Mouse (Mus musculus): ENCODE measurements around the gene Acbd3. TPM values are rescaled to one million over a fixed set of nuclear protein-coding genes. Genes with fewer than 3 reads are reported as not detected.

Gene Acbd3
- polyA plus RNA-seq, 1 experiment from 2014 or later, result 17.2 TPM

DNA sequence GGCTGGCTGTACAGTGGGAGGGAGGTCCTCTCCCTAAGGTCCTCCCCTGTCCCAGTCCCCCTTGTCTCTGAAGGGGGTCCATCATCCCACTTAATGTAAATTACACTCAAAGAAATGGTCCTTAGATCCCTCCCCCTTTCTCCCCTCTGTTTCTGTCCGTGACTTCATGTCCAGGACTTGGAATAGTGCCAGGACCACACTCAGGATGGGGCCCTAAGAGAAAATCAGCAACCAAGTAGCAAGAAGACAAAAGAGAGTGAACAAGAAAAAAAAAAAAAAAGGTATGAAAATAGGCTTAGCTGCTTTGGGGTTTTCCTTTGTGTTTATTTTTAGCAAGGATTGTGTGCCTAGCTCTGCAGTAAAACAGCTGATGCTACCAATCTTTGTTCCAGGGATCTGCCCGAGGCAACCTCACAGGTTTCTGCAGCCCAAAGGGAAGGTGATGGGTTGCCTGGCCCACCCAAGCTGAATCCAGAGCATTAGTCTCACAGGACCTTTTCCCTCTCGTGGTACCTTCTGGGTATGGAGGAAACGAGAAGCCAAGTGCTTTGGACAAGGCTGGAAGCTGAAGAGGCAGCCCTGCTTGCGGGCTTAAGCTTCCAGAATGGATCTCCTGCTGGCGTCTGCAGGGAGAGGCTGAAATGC is 50.1 kb downstream of the Acbd3 start:
- Histone ChIP-seq H3K4me3 (ENCODE audit: low read depth, low read length) (no peak overlapping the region), H3K9me3 (replicated peaks; ENCODE audit: control insufficient read depth, low read length) (no peaks in the 10 kb centered on the region), H3K36me3 (ENCODE audit: control insufficient read depth, insufficient read depth, low read length) (no peaks in the 10 kb centered on the region), H3K4me2 (ENCODE audit: low read length) (no peak overlapping the region), H3K9ac (ENCODE audit: low read length) (no peak overlapping the region), H3K4me1 (ENCODE audit: control insufficient read depth, insufficient read depth, low read length) (peaks cover 8% of the 10 kb centered on the region; the same call in 1 of the 2 replicates), H3K27me3 (replicated peaks; ENCODE audit: control insufficient read depth, insufficient read depth, low read length) (no peaks in the 10 kb centered on the region), H3K27ac (ENCODE audit: low read depth, low read length) (0 out of 2 replicates have a peak overlapping the region, but pooled peaks have one; percentile 44)
- DNase-seq (ENCODE audit: low spot score) (no peak), ATAC-seq (no peak)
- WGBS, result 42% methylated on average over 6 of the region's 6 CpGs

DNA sequence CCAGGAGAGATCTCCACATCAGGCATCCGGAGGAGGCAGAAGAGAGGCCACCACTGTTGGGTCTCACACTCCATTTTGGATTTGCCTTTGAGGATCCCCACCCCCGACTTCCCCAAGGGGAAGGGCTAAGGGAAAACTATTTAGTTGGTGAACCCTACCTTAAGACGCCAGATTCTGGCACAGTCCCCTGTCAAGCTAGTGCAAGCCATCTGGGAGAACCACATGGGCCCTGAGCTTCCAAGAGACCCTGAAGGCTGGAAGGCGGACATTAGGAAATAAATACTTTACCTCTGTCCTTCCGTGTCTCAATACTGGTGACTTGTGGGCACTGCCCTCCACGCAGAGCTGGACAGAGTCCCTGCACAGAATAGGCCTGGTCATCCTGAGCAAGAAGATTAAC is 50.7 kb downstream of the Acbd3 start:
- 0 out of 2 replicates have a peak overlapping the region, but pooled peaks have one; percentile 44 for H3K27ac ChIP-seq (ENCODE audit: low read depth, low read length)

DNA sequence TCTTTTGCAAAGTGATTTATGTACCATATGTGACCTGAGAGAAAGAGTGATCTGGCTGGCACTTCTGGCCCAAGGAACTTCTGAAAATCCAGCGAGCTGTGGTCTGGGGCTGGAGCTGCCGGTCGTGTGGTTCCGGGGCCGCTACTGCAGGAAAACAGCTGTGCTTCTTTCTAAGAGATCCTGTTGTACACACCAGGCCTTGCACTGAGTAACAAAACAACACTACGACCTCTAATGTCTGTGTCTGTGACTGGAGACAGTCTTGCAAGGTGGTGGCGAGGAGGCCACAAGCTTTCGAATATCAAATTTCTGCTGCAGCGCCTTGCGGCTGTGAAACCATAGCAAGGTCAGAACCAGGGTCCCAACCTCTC is 51.4 kb downstream of the Acbd3 start:
- ATAC-seq (peak; percentile 40), DNase-seq (ENCODE audit: low spot score) (no peak)
- no peaks in the 10 kb centered on the region for H3K27me3 ChIP-seq (replicated peaks; ENCODE audit: control insufficient read depth, insufficient read depth, low read length)
- 9% methylated on average over 10 of the region's 10 CpGs for WGBS
- H3K9ac ChIP-seq (ENCODE audit: low read length), result peak overlapping the region; percentile 81
- peaks cover 8% of the 10 kb centered on the region; the same call in 1 of the 2 replicates for H3K4me1 ChIP-seq (ENCODE audit: control insufficient read depth, insufficient read depth, low read length)
- H3K9me3 ChIP-seq (replicated peaks; ENCODE audit: control insufficient read depth, low read length), result no peaks in the 10 kb centered on the region
- H3K4me2 ChIP-seq (ENCODE audit: low read length), result peak overlapping the region; percentile 98
- H3K27ac ChIP-seq (ENCODE audit: low read depth, low read length), result peak overlapping the region; percentile 80
- peak overlapping the region; percentile 67 for H3K4me3 ChIP-seq (ENCODE audit: low read depth, low read length)
- no peaks in the 10 kb centered on the region for H3K36me3 ChIP-seq (ENCODE audit: control insufficient read depth, insufficient read depth, low read length)

More for the DNA sequence above, 50.7 kb downstream of the Acbd3 start:
- Histone ChIP-seq H3K4me2 (ENCODE audit: low read length) (no peak overlapping the region), H3K4me1 (ENCODE audit: control insufficient read depth, insufficient read depth, low read length) (peaks cover 8% of the 10 kb centered on the region; the same call in 1 of the 2 replicates), H3K9ac (ENCODE audit: low read length) (no peak overlapping the region), H3K4me3 (ENCODE audit: low read depth, low read length) (no peak overlapping the region), H3K9me3 (replicated peaks; ENCODE audit: control insufficient read depth, low read length) (no peaks in the 10 kb centered on the region), H3K27me3 (replicated peaks; ENCODE audit: control insufficient read depth, insufficient read depth, low read length) (no peaks in the 10 kb centered on the region), H3K36me3 (ENCODE audit: control insufficient read depth, insufficient read depth, low read length) (no peaks in the 10 kb centered on the region)
- 84% methylated on average over 6 of the region's 6 CpGs for WGBS
- ATAC-seq (no peak), DNase-seq (ENCODE audit: low spot score) (no peak)

DNA sequence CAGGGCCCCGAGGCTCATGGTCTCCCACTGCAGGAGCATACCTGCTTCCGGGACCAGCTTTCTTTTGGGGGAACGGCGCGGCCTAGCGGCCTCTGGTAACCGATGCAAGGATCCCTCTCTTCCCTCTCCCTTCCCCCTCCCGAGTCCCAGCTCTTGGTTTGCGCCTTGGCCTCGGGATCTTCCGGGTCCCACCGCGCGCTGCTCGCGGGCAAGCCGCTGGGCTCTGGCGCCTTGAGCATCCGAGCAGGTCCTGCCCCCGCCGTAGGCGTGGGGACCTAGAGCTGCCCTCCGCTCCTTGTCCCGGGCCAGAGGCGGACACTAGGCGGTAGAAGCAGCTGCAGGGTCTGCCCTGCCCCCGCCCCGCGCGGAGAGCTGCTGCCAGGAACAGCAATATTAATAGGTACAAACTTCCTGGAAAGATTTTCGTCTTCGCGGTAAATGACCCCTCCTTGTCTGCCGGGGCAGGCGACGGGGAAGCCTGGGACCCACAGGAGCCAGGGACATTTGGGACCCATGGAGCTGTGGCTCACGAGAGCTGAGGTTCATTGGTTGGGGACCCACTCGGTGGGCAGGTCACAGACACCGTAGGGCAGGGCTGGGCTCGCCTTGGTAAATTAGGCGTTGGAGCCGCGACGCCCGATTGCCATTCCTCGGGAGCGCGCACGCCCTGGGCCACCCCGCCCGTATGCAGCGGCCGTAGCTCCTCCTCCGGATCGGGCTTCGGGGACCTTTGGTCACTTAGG is 52.0 kb downstream of the Acbd3 start:
- ATAC-seq (peak; percentile 88), DNase-seq (ENCODE audit: low spot score) (peak; percentile 92)
- H3K4me1 ChIP-seq (ENCODE audit: control insufficient read depth, insufficient read depth, low read length), result peaks cover 8% of the 10 kb centered on the region; the same call in 1 of the 2 replicates
- H3K9me3 ChIP-seq (replicated peaks; ENCODE audit: control insufficient read depth, low read length), result no peaks in the 10 kb centered on the region
- H3K9ac ChIP-seq (ENCODE audit: low read length), result peak overlapping the region; percentile 81
- H3K4me3 ChIP-seq (ENCODE audit: low read depth, low read length), result peak overlapping the region; percentile 67
- no peaks in the 10 kb centered on the region for H3K27me3 ChIP-seq (replicated peaks; ENCODE audit: control insufficient read depth, insufficient read depth, low read length)
- H3K4me2 ChIP-seq (ENCODE audit: low read length), result peak overlapping the region; percentile 98
- no peaks in the 10 kb centered on the region for H3K36me3 ChIP-seq (ENCODE audit: control insufficient read depth, insufficient read depth, low read length)
- H3K27ac ChIP-seq (ENCODE audit: low read depth, low read length), result peak overlapping the region; percentile 80
- WGBS, result under 1% methylated on average over 56 of the region's 56 CpGs

DNA sequence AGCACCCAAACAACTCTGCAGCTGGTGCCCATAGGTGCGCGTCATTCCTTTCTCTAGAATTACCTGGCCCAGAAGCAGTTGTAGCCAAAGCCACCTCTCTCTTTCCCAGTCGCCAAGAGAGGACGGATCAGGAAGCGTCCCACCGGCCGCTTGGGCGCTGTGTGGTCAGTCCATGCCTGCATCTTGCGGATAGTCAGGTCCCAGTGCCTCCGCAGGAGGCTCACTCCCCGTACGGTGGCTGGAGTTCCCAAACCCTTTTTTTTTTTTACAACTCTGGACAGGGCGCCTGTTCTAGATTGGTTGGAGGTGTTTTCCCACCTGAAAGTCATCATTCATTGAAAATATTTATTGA is 52.5 kb downstream of the Acbd3 start:
- DNase-seq (ENCODE audit: low spot score) (no peak), ATAC-seq (peak; percentile 38)
- peak overlapping the region; percentile 67 for H3K4me3 ChIP-seq (ENCODE audit: low read depth, low read length)
- WGBS, result 0% methylated on average over 13 of the region's 13 CpGs
- H3K36me3 ChIP-seq (ENCODE audit: control insufficient read depth, insufficient read depth, low read length), result no peaks in the 10 kb centered on the region
- H3K9ac ChIP-seq (ENCODE audit: low read length), result peak overlapping the region; percentile 81
- H3K4me1 ChIP-seq (ENCODE audit: control insufficient read depth, insufficient read depth, low read length), result peaks cover 8% of the 10 kb centered on the region; the same call in 1 of the 2 replicates
- H3K27me3 ChIP-seq (replicated peaks; ENCODE audit: control insufficient read depth, insufficient read depth, low read length), result no peaks in the 10 kb centered on the region
- no peak overlapping the region for H3K27ac ChIP-seq (ENCODE audit: low read depth, low read length)
- H3K9me3 ChIP-seq (replicated peaks; ENCODE audit: control insufficient read depth, low read length), result no peaks in the 10 kb centered on the region
- peak overlapping the region; percentile 98 for H3K4me2 ChIP-seq (ENCODE audit: low read length)

DNA sequence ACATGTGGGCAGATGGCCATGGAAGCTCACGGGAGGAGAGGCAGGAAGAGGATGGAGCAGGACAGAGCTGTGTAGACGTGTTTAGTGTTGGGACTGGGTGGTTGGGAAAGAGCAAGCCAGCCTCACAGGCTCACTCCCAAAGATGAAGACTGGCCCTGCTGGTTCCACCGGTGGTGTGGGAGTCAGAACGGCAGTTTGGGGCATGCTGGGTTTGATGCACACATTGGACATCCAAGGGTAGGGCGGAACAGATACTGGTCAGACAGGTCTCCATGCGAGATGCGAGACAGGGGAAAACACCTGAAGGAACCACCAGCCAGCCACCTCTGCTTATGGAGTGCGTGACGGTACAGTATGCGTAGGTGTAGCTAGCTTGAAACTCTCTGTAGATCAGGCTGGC is 53.1 kb downstream of the Acbd3 start:
- no peak overlapping the region for H3K9ac ChIP-seq (ENCODE audit: low read length)
- no peak overlapping the region for H3K4me3 ChIP-seq (ENCODE audit: low read depth, low read length)
- DNase-seq (ENCODE audit: low spot score) (no peak), ATAC-seq (no peak)
- peak overlapping the region; percentile 98; the same call in 1 of the 2 replicates for H3K4me2 ChIP-seq (ENCODE audit: low read length)
- H3K4me1 ChIP-seq (ENCODE audit: control insufficient read depth, insufficient read depth, low read length), result peaks cover 8% of the 10 kb centered on the region; the same call in 1 of the 2 replicates
- no peaks in the 10 kb centered on the region for H3K9me3 ChIP-seq (replicated peaks; ENCODE audit: control insufficient read depth, low read length)
- H3K36me3 ChIP-seq (ENCODE audit: control insufficient read depth, insufficient read depth, low read length), result no peaks in the 10 kb centered on the region
- WGBS, result 85% methylated on average over 10 of the region's 10 CpGs
- H3K27me3 ChIP-seq (replicated peaks; ENCODE audit: control insufficient read depth, insufficient read depth, low read length), result no peaks in the 10 kb centered on the region
- no peak overlapping the region for H3K27ac ChIP-seq (ENCODE audit: low read depth, low read length)

DNA sequence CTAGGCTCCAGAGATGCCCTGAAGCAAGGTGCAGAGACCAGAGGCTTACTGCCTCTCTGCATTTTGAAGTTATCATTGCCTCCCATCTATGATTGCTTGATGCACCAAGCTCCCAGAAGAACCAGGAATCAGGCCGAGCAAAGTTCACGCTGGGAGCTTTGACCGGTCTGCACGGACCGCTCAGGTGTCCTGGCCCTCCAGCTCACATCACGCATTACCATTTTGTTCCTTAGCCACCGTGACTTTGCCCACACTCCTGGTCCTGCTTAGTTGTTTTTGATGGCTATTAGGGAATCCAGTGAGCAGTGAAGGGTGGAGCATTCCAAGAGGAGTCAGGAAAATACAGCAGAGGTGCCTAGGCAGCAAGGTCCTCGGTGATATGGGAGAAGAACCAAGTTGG is 54.4 kb downstream of the Acbd3 start:
- ATAC-seq, result no peak
- no peak overlapping the region for H3K4me2 ChIP-seq (ENCODE audit: low read length)
- DNase-seq (ENCODE audit: low spot score), result no peak
- H3K9ac ChIP-seq (ENCODE audit: low read length), result no peak overlapping the region
- H3K4me1 ChIP-seq (ENCODE audit: control insufficient read depth, insufficient read depth, low read length), result peaks cover 8% of the 10 kb centered on the region; the same call in 1 of the 2 replicates
- no peaks in the 10 kb centered on the region for H3K9me3 ChIP-seq (replicated peaks; ENCODE audit: control insufficient read depth, low read length)
- 92% methylated on average over 8 of the region's 8 CpGs for WGBS
- H3K4me3 ChIP-seq (ENCODE audit: low read depth, low read length), result no peak overlapping the region
- no peak overlapping the region for H3K27ac ChIP-seq (ENCODE audit: low read depth, low read length)
- no peaks in the 10 kb centered on the region for H3K36me3 ChIP-seq (ENCODE audit: control insufficient read depth, insufficient read depth, low read length)
- no peaks in the 10 kb centered on the region for H3K27me3 ChIP-seq (replicated peaks; ENCODE audit: control insufficient read depth, insufficient read depth, low read length)

DNA sequence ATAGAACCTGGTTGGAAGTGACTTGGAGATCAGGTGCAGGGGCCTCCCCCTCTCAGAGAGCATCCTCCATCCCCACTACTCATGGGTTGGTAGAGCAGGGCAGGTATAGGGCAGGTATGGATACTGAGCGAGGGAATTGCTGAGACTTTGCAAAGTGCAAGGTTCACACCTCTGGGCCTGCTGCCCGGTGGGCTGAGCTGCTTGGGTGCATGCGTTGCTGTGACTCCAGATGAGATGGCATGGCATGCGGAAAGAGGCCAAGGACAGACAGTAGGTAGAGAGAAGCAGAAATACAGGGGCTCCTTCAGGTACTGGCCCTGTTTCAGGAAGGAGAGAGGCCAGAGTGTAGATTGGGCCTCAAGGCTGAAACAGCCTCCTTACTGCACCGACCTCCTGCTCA is 55.4 kb downstream of the Acbd3 start:
- DNase-seq (ENCODE audit: low spot score), result no peak
- peaks cover 5% of the 10 kb centered on the region; the same call in 1 of the 2 replicates for H3K4me1 ChIP-seq (ENCODE audit: control insufficient read depth, insufficient read depth, low read length)
- no peak for ATAC-seq
- no peak overlapping the region for H3K9ac ChIP-seq (ENCODE audit: low read length)
- no peak overlapping the region for H3K27ac ChIP-seq (ENCODE audit: low read depth, low read length)
- 88% methylated on average over 5 of the region's 5 CpGs for WGBS
- no peak overlapping the region for H3K4me3 ChIP-seq (ENCODE audit: low read depth, low read length)
- no peaks in the 10 kb centered on the region for H3K9me3 ChIP-seq (replicated peaks; ENCODE audit: control insufficient read depth, low read length)
- H3K4me2 ChIP-seq (ENCODE audit: low read length), result no peak overlapping the region
- H3K36me3 ChIP-seq (ENCODE audit: control insufficient read depth, insufficient read depth, low read length), result no peaks in the 10 kb centered on the region
- H3K27me3 ChIP-seq (replicated peaks; ENCODE audit: control insufficient read depth, insufficient read depth, low read length), result no peaks in the 10 kb centered on the region

Data from forebrain, embryonic 14.5 days (tissue).